Mouse (Mus musculus): ENCODE data around the gene Gapdhs.

DNA sequence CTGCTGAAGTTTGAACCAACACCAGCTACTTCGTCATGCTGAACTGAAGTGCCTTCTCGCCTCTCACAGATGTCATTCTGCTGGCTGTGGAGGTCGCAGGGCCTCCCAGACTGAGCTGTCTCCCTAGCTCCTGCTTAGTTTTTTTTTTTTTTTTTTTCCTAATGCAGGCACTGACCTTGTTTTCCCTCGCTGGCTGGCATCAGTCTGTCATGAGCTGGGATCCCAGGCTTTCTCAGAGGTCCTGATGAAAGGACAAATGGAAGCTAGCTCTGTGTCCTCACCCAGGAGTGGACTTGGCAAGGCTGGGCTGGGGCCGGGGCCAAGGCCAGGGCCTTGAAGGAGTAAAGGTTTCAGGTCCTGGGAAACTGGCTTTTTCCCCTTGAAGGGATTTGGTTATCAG is 61.6 kb downstream of the Gapdhs start:
- TF ChIP-seq CTCF (IDR thresholded peaks at IDR 0.05; ENCODE audit: control insufficient read depth, insufficient read depth, insufficient replicate concordance, low read depth, low read length) (no peak), POLR2A (IDR thresholded peaks at IDR 0.05; ENCODE audit: control insufficient read depth, low read depth, low read length) (no peak)
